Mouse (Mus musculus): ENCODE data around the gene Trmt10c.
A peak's percentile ranks its signal among the peaks of the same experiment; 100 is the strongest.
"Not testable (repeated sequence)": the region's sequence is repeated elsewhere in the genome, so short reads cannot be mapped to it uniquely, and the experiment has no call there.

Trmt10c gene

GRCm38 (mm10) chr16:56037138-56038010 is at the start of gene Trmt10c:
Trmt10c (minus strand) TSS chr16:56037819.
- DNase-seq: peak; percentile 96

- no peak for DNase-seq
Observed at GRCm38 (mm10) chr16:56086336-56086735, 48.7 kb upstream of the Trmt10c start.

- DNase-seq: no peak
Observed at GRCm38 (mm10) chr16:56081691-56082090, 44.1 kb upstream of the Trmt10c start.

- no peak for DNase-seq
Observed at GRCm38 (mm10) chr16:56079419-56079818, 41.8 kb upstream of the Trmt10c start.

- no peak for DNase-seq
Observed at GRCm38 (mm10) chr16:56076121-56076869, 38.7 kb upstream of the Trmt10c start.

- peak; percentile 88 for DNase-seq
Observed at GRCm38 (mm10) chr16:56075222-56076111, 37.8 kb upstream of the Trmt10c start.

- peak; percentile 38 for DNase-seq
Observed at GRCm38 (mm10) chr16:56074565-56074964, 36.9 kb upstream of the Trmt10c start.

- no peak for DNase-seq
Observed at GRCm38 (mm10) chr16:56074122-56074521, 36.5 kb upstream of the Trmt10c start.

- DNase-seq: not testable (repeated sequence)
Observed at GRCm38 (mm10) chr16:56073150-56073549, 35.5 kb upstream of the Trmt10c start.

GRCm38 (mm10) chr16:56072533-56072932 is 34.9 kb upstream of the Trmt10c start:
- DNase-seq: no peak

- DNase-seq: no peak
Observed at GRCm38 (mm10) chr16:56071317-56072232, 34.0 kb upstream of the Trmt10c start.

- DNase-seq: no peak
Observed at GRCm38 (mm10) chr16:56068523-56069070, 31.0 kb upstream of the Trmt10c start.

- no peak for DNase-seq
Observed at GRCm38 (mm10) chr16:56066113-56066512, 28.5 kb upstream of the Trmt10c start.

GRCm38 (mm10) chr16:56064334-56064990 is 26.8 kb upstream of the Trmt10c start:
- DNase-seq: peak; percentile 70

GRCm38 (mm10) chr16:56062981-56063380 is 25.4 kb upstream of the Trmt10c start:
- no peak for DNase-seq

GRCm38 (mm10) chr16:56061995-56062594 is 24.5 kb upstream of the Trmt10c start:
- no peak for DNase-seq

- DNase-seq: no peak
Observed at GRCm38 (mm10) chr16:56058151-56058550, 20.5 kb upstream of the Trmt10c start.

GRCm38 (mm10) chr16:56056944-56057590 is 19.4 kb upstream of the Trmt10c start:
- no peak for DNase-seq

GRCm38 (mm10) chr16:56055911-56056310 is 18.3 kb upstream of the Trmt10c start:
- no peak for DNase-seq

- DNase-seq: not testable (repeated sequence)
Observed at GRCm38 (mm10) chr16:56048038-56048437, 10.4 kb upstream of the Trmt10c start, which contains the start of gene Senp7. Senp7 (plus strand) TSS chr16:56048338.

All from thymus, postnatal 4 days (tissue).